Mouse (Mus musculus) heart, adult 8-10 months (tissue): Measurements from ENCODE around the gene Dusp2. TPM values are rescaled to one million over a fixed set of nuclear protein-coding genes. Genes with fewer than 3 reads are reported as not detected.
A peak's percentile ranks its signal among the peaks of the same experiment; 100 is the strongest.
"Not testable (repeated sequence)": the region's sequence is repeated elsewhere in the genome, so short reads cannot be mapped to it uniquely, and the experiment has no call there.

ENCODE experiments used
- DNase-seq: peaks from one replicate; pipeline ENCODE4 v3.0.0; 2022; ENCODE audit warnings: low spot score
- total RNA-seq, 4 experiments: library from RNA; stranded (reverse); gene quantifications; 2 replicates each; pipeline ENCODE4 v1.2.4; 2022

The Dusp2 gene
- 1 to 10 TPM in 2 of 4 experiments, under 1 TPM in 2; 0.27 to 1.6 (median 0.69) TPM for total RNA-seq

DNA sequence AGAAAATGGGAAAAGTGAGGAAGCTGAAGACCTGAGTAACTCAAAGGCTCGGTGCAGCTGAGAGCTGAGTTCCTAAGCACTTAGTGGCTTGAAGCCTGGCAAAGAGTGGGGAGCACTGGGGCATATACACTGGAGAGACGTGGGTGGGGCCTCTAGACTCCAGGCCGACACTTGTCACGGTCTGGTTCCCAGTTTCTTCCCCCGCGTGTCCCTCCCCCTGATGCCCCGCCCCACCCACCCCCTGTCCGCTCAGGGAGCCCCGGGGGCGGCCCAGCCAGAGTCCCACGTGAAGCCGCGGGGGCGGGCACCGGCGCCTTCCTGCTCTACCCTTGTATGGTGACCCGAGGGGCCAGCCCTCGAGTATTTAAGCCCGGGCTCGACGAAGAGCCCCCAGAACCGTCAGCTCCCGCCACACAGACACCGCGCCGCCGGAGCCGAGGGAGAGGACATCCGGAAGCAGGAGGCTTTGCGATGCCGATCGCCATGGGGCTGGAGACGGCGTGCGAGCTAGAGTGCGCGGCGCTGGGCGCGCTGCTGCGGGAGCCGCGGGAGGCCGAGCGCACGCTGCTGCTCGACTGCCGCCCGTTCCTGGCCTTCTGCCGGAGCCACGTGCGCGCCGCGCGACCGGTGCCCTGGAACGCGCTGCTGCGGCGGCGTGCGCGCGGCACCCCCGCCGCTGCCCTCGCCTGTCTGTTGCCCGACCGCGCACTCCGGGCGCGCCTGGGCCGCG, at the start of gene Dusp2:
Gene Dusp2 (plus strand): TSS at position 393 of the 730 bp plus-strand sequence.
- peak; percentile 73 for DNase-seq

- DNase-seq, result no peak
Observed at GRCm38 (mm10) chr2:127292250-127292649, 43.7 kb upstream of the Dusp2 start.

GRCm38 (mm10) chr2:127297001-127297805, 38.8 kb upstream of the Dusp2 start:
- peak; percentile 16 for DNase-seq

DNA sequence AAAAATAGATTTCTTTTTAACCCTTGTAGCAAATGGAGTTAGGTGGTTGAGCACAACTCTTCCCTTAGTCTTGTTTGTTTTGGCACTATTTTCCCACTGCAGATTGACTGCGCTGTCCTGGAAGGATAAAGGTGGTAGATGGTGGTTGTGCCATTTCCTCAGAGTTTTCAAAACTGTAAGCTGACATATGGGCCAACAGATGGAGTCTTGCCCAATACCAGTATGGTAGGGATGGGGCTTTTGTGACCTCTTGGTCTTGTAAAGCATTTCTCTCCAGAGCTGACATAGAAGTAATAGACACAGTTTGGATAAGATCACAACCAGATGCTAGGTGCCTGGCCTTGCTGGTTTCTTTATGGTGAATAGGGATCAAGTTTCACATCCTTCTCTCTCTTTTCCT, 37.9 kb upstream of the Dusp2 start:
- DNase-seq, result no peak

DNA sequence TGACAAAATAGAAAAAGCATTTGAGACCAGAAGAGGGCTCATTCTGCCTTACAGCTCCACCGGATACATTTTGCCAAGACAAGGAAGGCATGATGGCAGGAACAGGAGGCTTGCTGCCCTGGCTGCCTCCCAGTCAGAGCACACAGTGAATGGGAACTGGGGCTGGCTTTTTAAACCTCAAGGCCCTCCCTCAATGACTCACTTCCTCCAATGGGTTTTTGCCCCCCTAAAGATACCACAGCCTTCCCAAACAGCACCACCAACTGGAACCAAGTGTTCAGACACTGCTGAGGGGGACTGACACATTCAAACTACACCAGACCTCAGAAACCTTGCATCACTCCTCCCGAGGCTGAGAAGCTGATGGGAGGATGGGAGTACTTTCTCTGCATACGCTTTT, 35.3 kb upstream of the Dusp2 start:
- no peak for DNase-seq

GRCm38 (mm10) chr2:127301883-127302282, 34.1 kb upstream of the Dusp2 start:
- DNase-seq, result no peak

GRCm38 (mm10) chr2:127304192-127304591, 31.8 kb upstream of the Dusp2 start:
- not testable (repeated sequence) for DNase-seq

GRCm38 (mm10) chr2:127304609-127305210, 31.2 kb upstream of the Dusp2 start:
- DNase-seq, result no peak

DNA sequence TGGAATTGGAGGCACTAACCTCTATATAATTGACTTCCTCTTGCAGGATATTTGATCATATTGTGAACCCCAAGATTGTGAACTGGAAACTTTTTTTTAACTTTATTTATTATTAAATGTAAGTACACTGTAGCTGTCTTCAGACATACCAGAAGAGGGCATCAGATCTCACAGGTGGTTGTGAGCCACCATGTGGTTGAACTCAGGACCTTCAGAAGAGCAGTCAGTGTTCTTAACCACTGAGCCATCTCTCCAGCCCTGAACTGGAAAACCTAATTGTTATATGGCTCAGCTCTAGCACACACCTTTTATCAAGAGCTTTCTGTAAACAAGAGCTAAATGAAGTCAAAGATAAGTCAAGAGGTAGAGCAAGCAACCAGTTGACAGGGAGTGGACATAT, 29.8 kb upstream of the Dusp2 start:
- DNase-seq, result no peak

DNA sequence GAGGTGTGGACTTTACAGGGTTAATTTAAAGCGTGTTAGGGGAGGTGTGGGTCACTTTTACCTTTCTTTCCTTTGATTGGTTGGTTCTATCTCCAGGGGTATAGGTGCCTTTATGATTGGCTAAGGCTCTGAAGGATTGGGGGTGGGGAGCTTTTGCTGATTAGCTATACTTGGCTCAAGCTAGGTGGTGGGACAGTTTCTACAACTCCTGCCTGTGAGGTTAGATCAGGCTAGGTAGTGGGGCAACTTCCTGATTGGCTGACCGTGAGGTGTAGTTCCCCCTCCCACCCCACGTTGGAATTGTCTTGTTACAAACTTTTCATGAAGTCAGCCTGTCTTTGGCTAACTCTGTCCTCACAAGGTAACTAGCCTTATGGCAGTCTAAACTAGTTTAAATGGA, 28.8 kb upstream of the Dusp2 start:
- DNase-seq, result no peak

GRCm38 (mm10) chr2:127308660-127309059, 27.3 kb upstream of the Dusp2 start:
- no peak for DNase-seq

DNA sequence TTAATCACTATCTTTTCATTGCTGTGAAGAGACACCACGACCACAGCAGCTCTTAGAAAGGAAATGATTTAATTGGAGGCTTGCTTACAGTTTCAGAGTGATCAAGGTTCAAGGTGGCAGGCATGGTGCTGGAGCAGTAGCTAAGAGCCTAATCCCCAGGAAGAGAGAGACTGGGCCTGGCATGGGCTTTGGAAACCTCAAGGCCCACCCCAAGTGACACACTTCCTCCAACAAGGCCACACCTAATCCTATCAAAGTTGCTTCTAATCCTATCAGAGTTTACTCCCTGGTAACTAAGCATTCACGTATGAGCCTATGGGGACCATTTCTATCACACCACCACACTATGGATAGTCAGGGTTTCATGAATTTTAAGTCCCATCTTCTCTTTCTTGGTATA, 25.7 kb upstream of the Dusp2 start:
- DNase-seq, result no peak

- DNase-seq, result no peak
Observed at GRCm38 (mm10) chr2:127310685-127311084, 25.3 kb upstream of the Dusp2 start.

- no peak for DNase-seq
Observed at GRCm38 (mm10) chr2:127311193-127311592, 24.8 kb upstream of the Dusp2 start.

DNA sequence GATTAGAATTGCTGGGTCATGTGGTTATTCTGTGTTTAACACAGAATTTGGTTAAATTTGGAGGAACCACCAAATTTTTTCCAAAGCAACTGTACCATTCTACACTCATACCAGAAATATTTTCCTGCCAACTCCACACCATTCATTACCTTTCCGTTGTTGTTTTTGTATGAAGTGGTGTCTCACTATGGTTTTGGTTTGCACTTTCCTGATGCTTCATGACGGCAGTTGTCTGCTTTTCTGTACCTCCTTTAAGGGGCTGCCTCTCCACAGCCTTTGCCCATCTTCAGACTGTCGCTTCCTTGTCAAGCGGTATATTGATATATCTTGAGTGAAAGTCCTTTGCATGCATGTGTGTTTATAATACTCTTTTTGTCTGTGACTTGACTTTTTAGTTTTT, 23.2 kb upstream of the Dusp2 start:
- no peak for DNase-seq

- DNase-seq, result no peak
Observed at GRCm38 (mm10) chr2:127313878-127314277, 22.1 kb upstream of the Dusp2 start.

GRCm38 (mm10) chr2:127314467-127315154, 21.3 kb upstream of the Dusp2 start:
- no peak for DNase-seq

- DNase-seq, result no peak
Observed at GRCm38 (mm10) chr2:127315155-127315470, 20.8 kb upstream of the Dusp2 start.

DNA sequence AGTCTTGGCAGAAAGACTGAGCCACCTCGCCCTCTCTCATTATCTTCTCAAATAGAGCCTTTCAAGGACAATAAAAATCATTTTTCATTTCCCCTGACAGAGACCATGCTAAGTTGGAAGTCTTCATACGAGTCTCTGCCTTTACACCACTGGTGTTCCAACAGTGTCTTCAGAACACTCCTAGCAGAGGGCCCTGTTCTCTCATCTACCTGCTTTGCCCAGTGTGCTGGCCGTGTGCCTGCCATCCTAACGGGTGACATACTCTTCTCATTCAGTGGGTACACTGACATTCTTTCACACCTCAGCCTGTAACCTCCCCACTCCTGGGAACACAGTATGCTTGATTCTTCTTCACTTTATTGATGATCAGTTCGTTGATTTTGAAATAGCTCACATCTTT, 19.5 kb upstream of the Dusp2 start:
- no peak for DNase-seq

- no peak for DNase-seq
Observed at GRCm38 (mm10) chr2:127318136-127318535, 17.8 kb upstream of the Dusp2 start.

GRCm38 (mm10) chr2:127319071-127319470, 16.9 kb upstream of the Dusp2 start:
- no peak for DNase-seq

DNA sequence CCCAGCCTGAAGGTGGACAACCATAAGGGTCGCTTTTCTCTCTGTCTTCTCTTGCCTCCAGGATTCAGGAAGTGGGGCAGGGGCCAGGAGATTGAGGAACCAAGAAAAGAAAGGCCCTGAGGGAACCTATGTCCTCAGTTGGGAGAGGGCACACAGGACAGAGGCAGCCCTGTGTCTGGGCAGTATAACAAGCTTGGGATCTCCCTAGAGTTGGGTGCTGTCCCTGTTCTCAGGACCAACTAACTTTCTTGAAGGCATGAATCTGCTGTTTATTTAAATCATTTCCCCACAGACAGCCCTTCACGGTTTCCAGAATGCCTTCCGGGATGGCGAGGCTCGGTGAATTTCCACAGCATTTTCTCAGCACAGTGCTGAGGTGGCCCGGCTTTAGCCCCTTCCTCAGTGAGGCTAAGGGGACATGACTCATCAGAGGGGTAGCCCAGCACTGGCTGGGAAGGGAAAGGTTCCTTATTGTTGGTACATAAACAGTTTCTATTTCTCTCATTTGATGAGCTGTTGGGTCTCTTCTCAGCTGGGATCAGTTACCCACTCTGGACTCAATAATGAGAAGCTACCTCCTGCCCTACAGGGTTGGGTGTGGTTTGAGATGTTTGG, 13.2 kb upstream of the Dusp2 start:
- no peak for DNase-seq
